Mouse (Mus musculus): ENCODE results near the gene Rph3al.
A peak's percentile ranks its signal among the peaks of the same experiment; 100 is the strongest.

Gene Rph3al

DNA sequence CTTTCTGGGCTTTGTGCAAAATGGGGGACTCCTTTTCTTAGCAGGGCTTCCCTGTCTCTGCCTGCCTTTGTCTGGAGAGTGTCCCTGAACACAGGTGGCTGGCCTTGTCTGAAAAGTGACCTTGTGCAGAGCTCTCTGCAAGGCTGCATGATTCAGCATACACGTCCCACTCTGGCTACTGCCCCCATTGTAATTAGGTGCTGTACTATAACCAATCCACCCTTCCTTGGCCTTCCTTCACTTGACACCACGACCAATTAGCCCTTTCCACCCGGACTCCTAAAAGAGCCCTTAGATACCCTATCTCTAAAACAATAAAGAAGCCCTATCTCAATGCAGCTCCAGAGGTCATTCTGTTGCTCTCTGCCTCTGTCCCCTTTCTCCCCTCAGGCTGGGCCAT is 10.6 kb upstream of the Rph3al start:
- DNase-seq, result no peak

DNA sequence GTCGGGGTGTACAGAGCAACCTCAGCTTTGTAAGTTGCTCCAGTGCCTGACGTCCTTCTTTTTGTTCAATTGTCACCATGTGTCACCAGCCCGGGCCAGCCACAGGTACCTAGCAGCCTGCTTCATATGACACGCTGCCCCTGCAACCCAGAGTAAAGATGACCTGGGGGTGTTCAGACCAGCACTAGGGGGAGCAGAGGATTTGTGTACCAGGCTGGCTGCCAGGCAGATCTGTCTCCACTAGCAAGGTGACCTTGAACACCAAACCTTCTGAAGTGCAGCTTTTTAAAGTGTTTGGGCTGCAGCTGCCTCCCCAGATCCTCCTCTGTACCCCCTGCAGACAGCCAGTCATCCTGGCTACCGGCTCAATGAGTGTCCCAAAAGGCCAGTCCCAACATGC is 9.0 kb upstream of the Rph3al start:
- no peak for DNase-seq

DNA sequence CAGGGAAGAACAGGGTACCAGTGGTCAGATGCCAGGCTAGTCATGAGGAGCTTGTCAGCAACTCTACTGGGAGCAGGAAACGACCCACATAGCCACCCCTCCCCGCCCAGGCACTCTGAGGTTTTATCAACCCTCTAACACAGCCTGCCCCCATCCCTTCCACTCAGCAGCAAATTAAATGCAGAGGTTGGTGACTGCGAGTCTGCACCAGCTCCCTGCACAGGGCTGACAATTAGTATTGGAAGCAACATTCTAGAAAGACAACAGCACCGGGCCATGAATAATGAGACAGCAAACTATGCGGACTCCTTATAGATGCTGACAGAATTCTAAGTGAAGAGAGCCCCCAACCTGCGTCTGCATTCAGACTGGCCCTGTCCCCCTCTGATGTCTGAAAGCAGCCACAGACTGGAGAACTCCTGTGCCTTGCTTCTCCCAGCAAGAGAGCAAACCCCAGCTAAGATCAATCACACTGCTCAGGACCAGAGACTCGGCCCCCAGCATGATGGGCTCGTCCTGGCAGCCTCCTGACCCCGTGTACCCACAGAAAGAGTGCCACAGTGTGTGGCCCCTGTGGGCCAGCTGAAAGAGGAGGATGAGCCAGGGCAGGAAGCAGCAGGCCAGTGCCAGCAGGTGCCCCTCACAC is 7.7 kb upstream of the Rph3al start:
- DNase-seq, result no peak

DNA sequence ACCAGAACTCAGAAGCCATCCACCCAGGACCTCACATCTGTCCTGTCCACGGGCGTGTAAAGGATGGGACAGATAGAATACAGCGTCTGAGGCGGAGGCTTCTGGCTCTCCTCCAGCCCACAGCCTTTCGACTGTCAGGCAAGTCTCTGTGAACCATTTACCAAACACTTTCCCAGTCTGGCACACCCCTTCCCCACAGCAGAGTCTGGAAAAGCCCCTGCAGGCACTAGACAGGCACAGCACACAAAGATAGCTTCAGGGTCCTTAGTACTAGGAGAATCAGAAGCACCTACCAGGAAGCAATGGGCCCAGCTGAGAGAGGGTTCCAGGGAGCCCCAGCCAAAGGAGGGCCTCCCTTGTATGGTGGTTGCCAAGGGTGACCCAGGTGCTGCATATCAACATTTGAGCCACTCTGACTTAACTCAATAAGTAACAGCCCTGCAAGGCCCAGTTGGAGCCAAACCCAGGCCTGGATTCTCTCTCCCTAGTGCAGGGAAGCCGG is 808 bp downstream of the Rph3al start:
- peak; percentile 76 for DNase-seq

DNA sequence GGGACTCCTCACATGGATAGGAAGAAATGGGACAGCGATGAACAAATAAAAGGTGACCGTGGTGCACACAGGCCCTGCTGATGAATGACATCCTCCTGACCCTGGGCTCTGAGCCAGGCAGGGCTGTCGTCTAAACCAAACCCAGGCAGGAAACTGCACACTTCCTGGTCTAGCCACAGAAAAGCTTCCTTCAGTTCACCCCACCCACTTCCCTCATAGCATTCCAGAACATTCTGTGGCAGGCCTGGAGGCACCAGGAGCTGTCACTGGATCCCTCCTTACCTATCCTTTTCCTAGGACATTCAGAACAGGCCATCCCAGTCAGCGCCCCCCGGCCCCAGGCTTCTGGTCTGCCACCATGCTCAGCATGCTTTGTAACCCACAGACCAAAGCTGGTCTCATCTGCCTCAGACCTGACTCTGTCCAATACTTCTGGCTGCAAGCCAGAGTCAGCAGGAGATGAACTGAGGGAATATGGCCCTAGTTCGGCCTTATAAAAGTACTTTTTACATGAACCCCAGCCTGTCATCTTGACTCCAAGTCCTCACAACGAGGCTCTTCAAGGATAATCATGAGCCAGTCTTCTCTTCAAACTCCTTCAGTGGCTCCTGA is 2.3 kb downstream of the Rph3al start:
- DNase-seq, result peak; percentile 82

DNA sequence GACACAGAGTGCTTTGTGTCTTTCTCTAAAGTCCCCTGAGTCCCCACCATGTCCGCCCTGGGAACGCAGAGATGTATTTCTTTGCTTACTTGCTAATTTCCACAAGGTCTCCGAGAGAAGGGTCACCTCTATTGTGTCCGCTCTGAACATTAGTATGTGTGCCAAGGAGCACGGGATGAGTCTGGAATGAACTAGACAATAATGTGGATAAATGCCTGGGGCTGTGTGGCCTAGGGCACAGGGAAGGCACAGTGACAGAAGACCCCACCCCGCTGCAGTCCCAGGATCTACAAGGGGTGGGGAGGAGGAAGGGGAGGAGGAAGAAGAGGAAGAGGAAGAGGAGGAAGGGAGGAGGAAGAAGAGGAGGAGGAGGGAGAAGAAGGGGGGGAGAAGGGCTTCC is 3.8 kb downstream of the Rph3al start:
- peak; percentile 35 for DNase-seq

DNA sequence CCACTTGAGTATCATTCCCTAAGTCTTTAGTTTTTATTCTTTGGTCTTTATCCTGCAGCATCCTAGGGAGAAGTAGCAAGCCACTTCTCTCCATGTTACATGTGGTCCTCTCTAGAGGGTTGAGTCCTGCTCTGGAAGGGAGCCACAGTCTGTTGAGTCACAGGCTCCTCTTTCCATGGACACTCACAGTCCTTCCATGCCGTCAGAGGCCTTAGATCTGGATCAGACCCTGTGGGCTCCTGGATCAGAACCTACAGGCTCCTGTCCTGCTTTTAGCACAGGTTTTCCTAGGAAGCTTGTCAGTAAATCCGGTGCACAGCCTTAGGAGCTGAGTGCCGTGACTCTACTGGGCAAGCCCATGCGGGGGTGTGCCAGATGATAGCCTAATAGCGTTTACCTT is 4.9 kb downstream of the Rph3al start:
- DNase-seq, result no peak

DNA sequence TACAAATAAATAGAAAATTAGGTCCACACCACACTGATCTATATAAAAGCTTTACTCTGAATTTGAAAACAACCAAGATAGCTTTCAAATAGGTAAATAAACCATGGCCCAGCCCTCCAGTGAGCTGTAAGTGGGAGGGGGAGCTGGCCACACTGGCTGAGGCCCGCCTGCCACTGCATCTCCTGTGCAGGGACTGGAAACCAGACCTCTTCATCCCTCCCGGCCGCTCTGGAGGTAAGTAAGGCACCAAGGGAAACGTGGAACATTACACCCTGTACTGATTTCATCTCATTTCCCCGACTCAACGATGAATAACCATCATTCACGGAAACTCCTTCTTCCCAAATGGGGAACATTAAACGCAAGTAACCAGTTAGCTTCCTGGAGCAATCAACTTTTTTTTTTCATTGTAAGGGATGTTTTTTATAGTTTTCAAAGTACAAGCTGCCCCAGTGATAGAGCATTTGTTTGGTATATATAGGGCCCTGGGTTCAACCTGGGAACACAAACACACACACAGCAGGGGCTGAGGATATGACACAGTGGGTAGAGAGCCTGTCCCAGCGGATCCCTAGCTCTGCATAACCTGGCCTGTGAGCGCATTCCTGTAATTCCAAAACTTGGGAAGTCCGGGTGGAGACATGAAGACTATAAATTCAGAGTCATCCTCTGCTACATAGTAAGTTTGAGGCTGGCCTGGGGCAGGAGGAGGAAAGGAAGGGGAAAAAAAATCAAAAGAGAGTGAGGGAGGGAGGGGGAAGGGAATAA is 7.1 kb downstream of the Rph3al start:
- no peak for DNase-seq

DNA sequence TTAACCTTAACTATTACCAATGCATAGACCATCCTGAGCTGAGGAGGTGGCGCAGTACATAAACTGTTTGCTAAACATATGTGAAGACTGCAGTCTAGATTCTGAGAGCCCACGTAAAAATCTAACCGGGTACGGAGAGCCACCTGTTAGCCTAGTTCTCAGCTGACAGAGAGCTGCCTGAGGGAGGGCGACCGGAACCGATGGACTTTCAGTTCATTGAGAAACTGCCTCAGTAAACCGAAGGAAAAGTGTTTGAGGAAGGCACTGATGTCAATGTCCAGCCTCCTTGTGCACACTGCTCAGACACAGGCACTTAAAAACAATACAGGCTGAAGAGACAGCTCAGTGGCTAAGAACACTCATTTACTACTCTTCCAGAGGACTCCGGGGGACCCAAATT is 8.0 kb downstream of the Rph3al start:
- no peak for DNase-seq

DNA sequence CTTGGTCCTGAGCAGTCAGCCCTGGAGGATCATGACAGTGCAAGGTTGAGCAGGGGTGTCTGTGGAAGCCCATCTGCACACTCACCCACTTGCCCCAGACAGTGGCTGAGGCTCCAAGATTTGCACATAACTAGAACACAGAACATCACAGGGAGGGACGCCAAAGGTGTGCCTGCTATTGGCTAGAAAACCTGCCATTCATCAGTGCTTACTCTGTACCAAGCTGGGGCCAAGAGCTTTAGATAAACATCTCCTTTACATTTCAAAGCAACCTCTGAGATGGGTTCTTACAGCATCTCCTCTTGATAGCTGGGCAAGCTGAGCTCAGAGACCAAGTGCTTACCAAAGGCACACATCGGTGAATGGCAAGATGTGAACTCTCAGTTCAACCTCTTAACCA is 10.3 kb downstream of the Rph3al start:
- DNase-seq, result no peak

DNA sequence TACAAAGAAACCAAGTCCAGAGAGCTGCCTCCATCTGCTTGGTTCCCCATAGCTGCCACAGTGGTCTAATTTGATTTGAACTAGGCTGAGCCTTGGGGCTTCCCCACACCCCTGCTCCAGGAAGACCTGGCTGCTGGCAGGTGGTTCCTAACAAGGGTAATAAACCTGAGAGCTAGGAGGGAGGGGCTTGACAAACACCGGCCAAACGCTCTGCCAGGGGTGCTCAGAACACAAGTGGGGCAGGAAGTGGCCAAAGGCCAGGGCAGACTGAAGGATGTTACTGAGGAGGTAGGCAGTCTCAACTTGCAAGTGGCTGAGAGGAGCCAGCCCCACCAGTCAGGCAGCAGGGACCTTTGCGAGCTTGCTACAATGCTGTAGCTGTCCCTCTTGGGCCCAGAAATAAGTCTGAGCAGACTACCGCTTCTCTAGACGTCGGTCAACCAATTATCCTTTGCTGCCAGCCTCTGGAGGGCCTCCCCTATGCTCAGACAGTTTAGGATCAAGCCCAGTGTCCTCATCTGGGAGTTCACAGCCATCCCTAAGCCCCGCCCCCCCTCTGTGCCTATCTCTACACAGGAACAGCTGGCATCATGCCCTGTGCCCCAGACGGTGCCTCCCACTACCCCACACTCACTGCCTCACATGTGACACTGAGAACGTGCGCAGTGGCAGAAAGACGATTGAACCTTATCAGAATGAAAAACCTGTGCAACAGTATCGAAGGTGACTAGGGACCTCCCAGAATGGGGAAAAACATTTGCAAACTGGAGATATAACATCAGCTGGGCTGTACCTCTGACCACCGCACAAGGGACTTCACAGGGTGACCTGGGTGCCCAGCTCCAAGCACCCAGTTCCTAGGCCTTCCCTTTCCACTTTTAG is 11.6 kb downstream of the Rph3al start:
- peak; percentile 24 for DNase-seq

DNA sequence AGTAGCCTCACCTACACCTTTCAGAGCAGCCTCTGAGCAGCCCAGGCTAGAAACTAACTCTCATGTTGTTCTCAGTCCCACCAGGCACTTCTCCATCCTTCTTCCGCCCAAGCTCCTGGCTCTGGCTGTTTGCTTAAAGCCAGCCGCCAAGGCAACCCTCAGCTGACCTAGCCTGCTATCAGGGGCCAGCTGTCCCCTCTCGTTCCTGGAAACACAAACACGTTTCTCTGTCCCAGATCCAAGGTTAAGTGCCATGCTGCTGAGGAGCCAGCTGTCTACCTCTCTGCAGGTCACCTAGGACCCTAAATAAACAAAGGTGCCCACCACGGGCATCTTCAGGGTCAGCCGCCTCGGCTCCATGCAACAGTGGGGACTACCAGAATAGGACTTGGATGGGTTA is 12.4 kb downstream of the Rph3al start:
- DNase-seq, result no peak

DNA sequence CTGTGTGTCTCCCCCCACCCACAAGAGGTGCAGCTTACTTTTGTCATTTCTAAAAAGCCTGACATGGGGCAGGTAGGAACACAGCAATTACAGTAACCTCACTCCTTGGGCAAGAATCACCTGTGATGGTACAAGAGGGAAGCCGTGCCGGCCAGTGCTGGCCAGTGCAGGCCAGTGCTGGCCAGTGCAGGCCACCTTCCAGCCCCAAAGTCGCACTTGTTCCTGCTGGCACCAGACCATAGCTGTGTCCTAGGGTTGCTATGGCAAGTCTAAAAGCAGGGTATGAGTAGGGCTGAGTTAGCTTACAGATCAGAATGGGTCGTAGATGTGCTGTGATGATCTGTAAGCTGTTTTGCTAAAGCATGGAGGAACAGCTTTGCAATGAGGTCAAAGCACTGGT is 15.5 kb downstream of the Rph3al start:
- peak; percentile 62 for DNase-seq

DNA sequence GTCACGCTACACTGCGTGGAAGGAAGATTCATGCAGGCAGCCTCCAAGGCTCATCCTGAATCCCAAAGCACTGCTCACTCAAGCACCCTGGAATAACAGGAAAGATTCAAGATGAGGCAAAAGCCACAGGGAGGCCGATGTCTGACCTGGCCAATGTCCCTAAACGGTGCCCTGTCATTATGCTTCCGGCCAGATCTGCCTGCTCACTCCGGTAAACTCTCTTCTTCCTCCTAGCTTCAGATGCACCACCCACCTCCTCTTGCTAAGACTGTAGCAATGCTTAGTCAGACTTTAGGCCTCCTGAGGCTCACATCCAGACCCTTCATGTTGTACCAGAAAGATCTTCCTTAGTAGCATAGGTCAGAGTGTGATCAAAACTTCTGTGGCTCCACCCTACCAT is 19.1 kb downstream of the Rph3al start:
- no peak for DNase-seq

DNA sequence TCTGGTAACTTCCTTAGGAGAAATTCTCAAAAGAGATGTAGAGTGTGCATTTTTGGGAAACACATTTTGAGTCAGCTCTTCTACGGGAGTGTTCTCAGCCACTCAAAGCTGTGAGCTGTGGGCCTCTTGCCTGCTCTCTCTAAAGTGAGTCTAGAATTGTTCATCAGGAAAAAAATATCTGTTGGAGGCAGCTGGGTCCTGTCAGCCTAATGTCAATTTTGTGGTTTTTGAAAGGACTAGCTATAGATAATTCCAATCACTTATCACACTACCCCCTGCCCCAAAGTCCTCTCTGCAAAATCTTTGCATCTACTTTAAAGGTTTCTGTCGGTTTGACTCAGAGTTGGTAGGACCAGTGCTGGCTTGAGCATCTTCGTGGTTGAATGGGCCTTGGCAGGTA is 20.9 kb downstream of the Rph3al start:
- DNase-seq, result no peak

DNA sequence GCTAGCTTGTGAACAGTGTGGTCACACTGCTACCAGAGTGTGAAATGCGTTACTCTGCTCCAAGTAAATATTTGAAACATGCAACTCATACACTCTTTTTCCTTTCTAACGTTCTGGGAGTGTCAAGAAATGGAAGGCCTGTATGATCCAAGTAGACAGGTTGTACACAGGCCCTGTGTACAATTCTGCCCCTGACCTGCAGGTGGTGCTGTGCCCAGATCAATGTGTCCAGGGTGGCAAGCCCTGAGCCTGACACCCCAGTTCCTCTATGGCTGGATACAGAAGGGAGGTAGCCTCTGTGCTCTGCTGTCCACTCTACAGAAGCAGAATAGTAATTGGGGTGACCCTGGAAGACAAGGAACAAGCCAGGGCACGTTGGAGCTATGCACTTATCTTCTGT is 24.3 kb downstream of the Rph3al start:
- peak; percentile 76 for DNase-seq

DNA sequence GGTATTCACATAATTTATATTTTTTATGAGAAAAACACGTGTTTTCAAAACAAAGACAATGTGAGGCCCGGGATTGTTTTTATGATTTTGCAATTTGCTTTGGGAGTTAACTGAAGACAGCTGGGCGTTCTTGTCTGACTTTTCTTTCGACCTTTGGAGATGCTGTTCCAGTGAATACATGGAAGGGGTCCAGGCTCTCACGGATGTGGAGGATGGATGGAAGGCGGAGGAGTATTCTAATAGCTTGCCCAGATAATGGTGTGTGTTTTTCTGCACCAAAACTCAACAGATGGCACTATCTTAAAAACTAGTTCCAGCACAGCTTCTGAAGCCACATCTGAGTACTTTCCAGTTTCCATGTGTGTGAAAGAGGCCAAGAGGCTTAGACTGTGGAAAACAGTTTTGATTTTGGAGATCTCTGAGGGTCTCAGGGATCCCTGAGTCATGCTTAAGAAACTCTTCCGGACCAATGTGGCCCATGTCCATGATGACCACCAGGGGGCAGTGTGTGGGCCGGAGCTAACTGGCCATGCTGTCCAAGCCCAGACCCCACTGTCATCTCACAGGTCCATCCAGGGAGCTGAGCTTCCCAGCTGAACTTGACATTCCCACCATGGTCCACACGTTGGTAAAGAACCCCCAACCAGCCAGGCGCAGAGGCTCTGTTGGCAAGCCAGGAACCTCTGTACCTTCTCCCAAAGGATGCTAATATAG is 25.1 kb downstream of the Rph3al start:
- DNase-seq, result peak; percentile 77

DNA sequence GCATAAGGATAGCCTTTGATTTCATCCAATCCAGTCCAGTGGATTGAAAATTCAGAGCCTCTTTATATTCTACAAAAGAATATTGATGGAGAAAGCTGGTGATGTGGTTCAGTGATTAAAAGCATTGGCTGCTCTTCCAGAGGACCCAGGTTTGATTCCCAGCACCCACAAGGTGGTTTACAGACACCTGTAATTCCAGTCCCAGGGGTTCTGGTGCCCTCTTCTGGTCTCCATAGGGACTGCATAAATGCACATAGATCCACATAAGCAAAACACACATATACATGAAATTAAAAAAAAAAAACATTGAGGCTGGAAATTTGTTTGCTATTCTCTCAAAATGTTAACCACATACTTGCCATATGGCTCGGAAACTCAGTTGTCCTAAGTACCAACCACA is 26.3 kb downstream of the Rph3al start:
- no peak for DNase-seq

DNA sequence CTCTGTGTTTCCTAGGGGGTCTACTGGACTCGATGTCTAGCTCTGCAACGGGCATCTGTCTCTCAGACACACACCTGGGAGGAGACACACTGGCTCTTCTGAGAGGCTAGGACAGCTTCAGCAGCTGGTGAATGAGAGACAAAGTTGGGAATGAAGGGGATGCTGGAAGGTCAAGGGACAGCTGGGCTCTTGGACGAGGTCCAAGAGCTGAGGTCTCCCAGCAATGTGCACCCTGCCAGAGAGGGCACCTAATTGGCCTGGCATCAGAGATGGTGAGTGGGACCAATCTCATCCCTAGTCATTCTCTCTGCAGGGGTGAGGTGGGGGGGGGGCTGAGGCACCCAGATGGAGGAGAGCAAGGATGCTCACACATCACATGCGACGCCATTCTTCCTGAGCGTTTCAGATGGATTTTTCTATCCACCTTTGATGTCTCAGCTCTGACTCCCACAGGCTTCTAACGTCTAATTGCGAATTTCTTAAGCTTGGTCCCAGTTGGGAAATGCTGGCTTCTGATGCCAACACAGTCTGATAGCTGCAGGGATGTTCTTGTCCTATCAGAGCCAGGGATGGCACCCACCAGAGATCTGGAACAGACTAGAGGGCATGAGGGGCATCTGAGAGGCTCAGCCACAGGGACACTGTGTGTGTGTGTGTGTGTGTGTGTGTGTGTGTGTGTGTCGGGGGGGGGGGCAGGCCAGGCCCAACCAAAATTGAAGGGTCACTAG is 28.4 kb downstream of the Rph3al start:
- DNase-seq, result peak; percentile 32

DNA sequence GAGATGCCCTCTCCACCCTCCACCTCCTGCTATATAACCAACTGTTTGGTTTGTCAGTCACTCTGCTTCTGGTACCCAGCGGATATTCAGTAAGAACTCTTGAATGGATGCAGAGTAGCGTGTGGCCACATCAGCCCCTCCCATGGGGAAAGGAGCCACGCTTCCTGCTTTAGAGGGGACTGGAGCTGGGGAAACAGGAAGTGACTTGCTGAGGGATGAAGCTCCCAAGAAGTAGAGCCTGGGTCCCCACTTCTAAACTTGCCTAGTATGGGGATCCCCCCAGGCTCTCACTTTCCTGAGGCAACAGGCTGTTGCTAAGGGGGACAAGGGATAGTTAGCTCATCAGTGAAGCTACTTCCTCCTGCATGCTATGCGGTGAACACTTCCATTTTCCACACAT is 30.8 kb downstream of the Rph3al start:
- no peak for DNase-seq

DNA sequence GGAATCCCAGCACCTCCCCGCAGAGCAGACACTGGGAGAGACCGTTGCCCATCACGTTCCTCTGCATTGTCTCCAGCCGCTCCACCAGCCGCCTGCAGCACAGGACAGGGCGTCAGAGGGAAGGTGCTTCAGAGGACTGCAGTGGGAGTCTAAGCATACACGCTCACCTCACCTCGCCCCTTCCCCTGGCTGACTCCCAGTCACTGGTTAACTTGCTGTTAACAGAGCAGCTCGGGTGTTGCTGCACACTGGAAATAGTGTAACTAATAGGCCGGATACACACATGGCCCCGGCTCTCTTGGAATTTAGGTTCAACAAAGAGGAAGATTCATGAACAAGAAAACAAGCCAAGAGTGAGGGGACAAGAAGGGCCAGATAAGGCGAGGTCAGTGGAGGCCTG is 31.7 kb downstream of the Rph3al start:
- peak; percentile 44 for DNase-seq

DNA sequence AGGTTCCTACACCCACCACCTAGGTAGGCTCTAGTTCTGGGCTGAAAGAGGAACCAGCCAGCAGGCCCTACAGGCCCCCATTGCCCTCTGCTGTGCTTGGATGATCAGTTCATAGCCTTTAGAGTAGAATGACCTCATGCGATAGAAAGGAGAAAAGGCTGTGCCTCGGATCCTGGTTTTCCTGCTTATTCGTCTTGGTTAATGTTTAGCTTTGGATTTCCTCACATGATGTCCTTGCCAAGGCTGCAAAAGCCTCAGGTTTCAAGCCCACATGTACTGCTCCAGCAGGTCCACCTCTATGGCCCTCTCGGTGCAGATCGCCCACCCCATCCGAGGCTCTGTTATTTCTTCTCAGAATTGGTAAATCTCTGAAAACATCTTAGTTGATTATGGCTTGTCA is 33.2 kb downstream of the Rph3al start:
- DNase-seq, result peak; percentile 66

All from kidney, adult 18-20 months (tissue).